Mouse (Mus musculus): ENCODE data around the gene Dnajb11. TPM values are rescaled to one million over a fixed set of nuclear protein-coding genes. Genes with fewer than 3 reads are reported as not detected.

The Dnajb11 gene
- polyA plus RNA-seq, 1 experiment = 5.1 TPM

GRCm38 (mm10) chr16:22845481-22845880 is 12.2 kb upstream of the Dnajb11 start:
- TF ChIP-seq TAL1 (IDR thresholded peaks at IDR 0.05; ENCODE audit: low read length) (no peak), GATA1 (IDR thresholded peaks at IDR 0.05; ENCODE audit: low read length) (no peak)
- H3K4me1 ChIP-seq (ENCODE audit: control insufficient read depth) = peaks cover 55% of the 10 kb centered on the region
- H3K9me3 ChIP-seq (ENCODE audit: control insufficient read depth, low read length) = no peaks in the 10 kb centered on the region
- peaks cover 83% of the 10 kb centered on the region for H3K36me3 ChIP-seq (ENCODE audit: control insufficient read depth)
- no peak overlapping the region for H3K4me3 ChIP-seq (replicated peaks)
- no peaks in the 10 kb centered on the region for H3K27me3 ChIP-seq (ENCODE audit: control insufficient read depth)

DNA sequence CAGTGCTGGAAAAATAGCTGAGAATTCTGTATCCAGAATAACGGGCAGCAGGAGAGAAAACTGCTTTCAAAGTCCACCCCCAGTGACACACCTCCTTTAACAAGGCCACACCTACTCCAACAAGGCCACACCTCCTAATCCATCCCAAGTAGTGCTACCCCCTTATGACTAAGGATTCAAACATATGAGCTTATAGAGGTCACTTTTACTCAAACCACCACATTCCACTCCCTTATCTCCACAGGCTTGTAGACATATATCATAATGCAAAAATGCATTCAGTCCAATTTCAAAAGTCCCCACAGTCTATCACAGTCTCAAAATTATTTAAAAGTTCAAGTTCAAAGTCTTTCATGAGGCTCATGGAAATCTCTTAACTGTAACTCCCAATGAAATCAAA is 10.0 kb upstream of the Dnajb11 start:
- no peak for TF ChIP-seq GATA1 (IDR thresholded peaks at IDR 0.05; ENCODE audit: low read length)
- no peak for TF ChIP-seq TAL1 (IDR thresholded peaks at IDR 0.05; ENCODE audit: low read length)
- peaks cover 71% of the 10 kb centered on the region for H3K4me1 ChIP-seq (ENCODE audit: control insufficient read depth)
- H3K4me3 ChIP-seq (replicated peaks) = no peak overlapping the region
- H3K9me3 ChIP-seq (ENCODE audit: control insufficient read depth, low read length) = no peaks in the 10 kb centered on the region
- no peaks in the 10 kb centered on the region for H3K27me3 ChIP-seq (ENCODE audit: control insufficient read depth)
- peaks cover 83% of the 10 kb centered on the region for H3K36me3 ChIP-seq (ENCODE audit: control insufficient read depth)

GRCm38 (mm10) chr16:22848331-22848730 is 9.3 kb upstream of the Dnajb11 start:
- no peaks in the 10 kb centered on the region for H3K9me3 ChIP-seq (ENCODE audit: control insufficient read depth, low read length)
- H3K36me3 ChIP-seq (ENCODE audit: control insufficient read depth) = peaks cover 86% of the 10 kb centered on the region
- H3K4me3 ChIP-seq (replicated peaks) = no peak overlapping the region
- H3K4me1 ChIP-seq (ENCODE audit: control insufficient read depth) = peaks cover 73% of the 10 kb centered on the region
- TF ChIP-seq GATA1 (IDR thresholded peaks at IDR 0.05; ENCODE audit: low read length) (no peak), TAL1 (IDR thresholded peaks at IDR 0.05; ENCODE audit: low read length) (no peak)
- no peaks in the 10 kb centered on the region for H3K27me3 ChIP-seq (ENCODE audit: control insufficient read depth)

GRCm38 (mm10) chr16:22852709-22853108 is 4.9 kb upstream of the Dnajb11 start:
- no peaks in the 10 kb centered on the region for H3K9me3 ChIP-seq (ENCODE audit: control insufficient read depth, low read length)
- H3K4me3 ChIP-seq (replicated peaks) = peak overlapping the region; percentile 69
- no peaks in the 10 kb centered on the region for H3K27me3 ChIP-seq (ENCODE audit: control insufficient read depth)
- H3K36me3 ChIP-seq (ENCODE audit: control insufficient read depth) = peaks cover 77% of the 10 kb centered on the region
- no peak for TF ChIP-seq GATA1 (IDR thresholded peaks at IDR 0.05; ENCODE audit: low read length)
- TF ChIP-seq TAL1 (IDR thresholded peaks at IDR 0.05; ENCODE audit: low read length) = no peak; the same call in 2 of the 3 replicates
- peaks cover 73% of the 10 kb centered on the region for H3K4me1 ChIP-seq (ENCODE audit: control insufficient read depth)

DNA sequence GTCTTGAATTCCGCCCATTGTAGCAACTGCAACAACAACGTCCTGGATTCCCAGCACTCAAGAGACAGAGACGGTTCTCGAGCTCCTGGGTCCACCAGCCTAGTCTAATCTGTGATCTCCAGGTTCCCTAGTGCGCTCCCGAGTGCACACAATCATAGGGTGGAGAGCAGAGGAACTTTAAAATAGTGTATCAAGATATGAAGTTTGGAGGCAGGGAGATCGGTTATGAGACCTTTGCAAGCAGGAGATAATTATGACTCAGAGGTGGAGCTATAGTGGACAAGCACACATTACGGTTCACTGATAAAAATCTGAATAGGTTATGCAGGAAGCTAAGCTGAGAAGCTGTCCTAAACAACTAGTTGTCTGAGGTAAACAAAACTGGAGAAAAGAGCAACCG is 872 bp upstream of the Dnajb11 start:
- TF ChIP-seq TAL1 (IDR thresholded peaks at IDR 0.05; ENCODE audit: low read length) (no peak), GATA1 (IDR thresholded peaks at IDR 0.05; ENCODE audit: low read length) (peak; percentile 65)
- peak overlapping the region; percentile 90 for H3K4me3 ChIP-seq (replicated peaks)
- H3K36me3 ChIP-seq (ENCODE audit: control insufficient read depth) = peaks cover 62% of the 10 kb centered on the region
- H3K4me1 ChIP-seq (ENCODE audit: control insufficient read depth) = peaks cover 71% of the 10 kb centered on the region
- no peaks in the 10 kb centered on the region for H3K27me3 ChIP-seq (ENCODE audit: control insufficient read depth)
- H3K9me3 ChIP-seq (ENCODE audit: control insufficient read depth, low read length) = no peaks in the 10 kb centered on the region

GRCm38 (mm10) chr16:22872397-22872796 is 14.8 kb downstream of the Dnajb11 start:
- Histone ChIP-seq H3K27me3 (ENCODE audit: control insufficient read depth) (no peaks in the 10 kb centered on the region), H3K4me3 (replicated peaks) (no peak overlapping the region), H3K36me3 (ENCODE audit: control insufficient read depth) (peaks cover 69% of the 10 kb centered on the region), H3K4me1 (ENCODE audit: control insufficient read depth) (no peaks in the 10 kb centered on the region), H3K9me3 (ENCODE audit: control insufficient read depth, low read length) (no peaks in the 10 kb centered on the region)
- no peak for TF ChIP-seq TAL1 (IDR thresholded peaks at IDR 0.05; ENCODE audit: low read length)

GRCm38 (mm10) chr16:22873369-22873768 is 15.7 kb downstream of the Dnajb11 start:
- Histone ChIP-seq H3K27me3 (ENCODE audit: control insufficient read depth) (no peaks in the 10 kb centered on the region), H3K9me3 (ENCODE audit: control insufficient read depth, low read length) (no peaks in the 10 kb centered on the region), H3K36me3 (ENCODE audit: control insufficient read depth) (peaks cover 59% of the 10 kb centered on the region), H3K4me3 (replicated peaks) (no peak overlapping the region), H3K4me1 (ENCODE audit: control insufficient read depth) (no peaks in the 10 kb centered on the region)
- TF ChIP-seq GATA1 (IDR thresholded peaks at IDR 0.05; ENCODE audit: low read length) (no peak), TAL1 (IDR thresholded peaks at IDR 0.05; ENCODE audit: low read length) (no peak)

GRCm38 (mm10) chr16:22876218-22877043 is 18.8 kb downstream of the Dnajb11 start:
- no peaks in the 10 kb centered on the region for H3K9me3 ChIP-seq (ENCODE audit: control insufficient read depth, low read length)
- H3K4me1 ChIP-seq (ENCODE audit: control insufficient read depth) = peaks cover 2% of the 10 kb centered on the region; the same call in 1 of the 2 replicates
- peaks cover 29% of the 10 kb centered on the region for H3K36me3 ChIP-seq (ENCODE audit: control insufficient read depth)
- TF ChIP-seq TAL1 (IDR thresholded peaks at IDR 0.05; ENCODE audit: low read length) = no peak
- no peak for TF ChIP-seq GATA1 (IDR thresholded peaks at IDR 0.05; ENCODE audit: low read length)
- H3K4me3 ChIP-seq (replicated peaks) = no peak overlapping the region
- peaks cover 2% of the 10 kb centered on the region; the same call in 1 of the 2 replicates for H3K27me3 ChIP-seq (ENCODE audit: control insufficient read depth)

- Histone ChIP-seq H3K27me3 (ENCODE audit: control insufficient read depth) (peaks cover 2% of the 10 kb centered on the region; the same call in 1 of the 2 replicates), H3K4me3 (replicated peaks) (no peak overlapping the region), H3K9me3 (ENCODE audit: control insufficient read depth, low read length) (no peaks in the 10 kb centered on the region), H3K4me1 (ENCODE audit: control insufficient read depth) (peaks cover 9% of the 10 kb centered on the region), H3K36me3 (ENCODE audit: control insufficient read depth) (peaks cover 15% of the 10 kb centered on the region)
- no peak for TF ChIP-seq TAL1 (IDR thresholded peaks at IDR 0.05; ENCODE audit: low read length)
- TF ChIP-seq GATA1 (IDR thresholded peaks at IDR 0.05; ENCODE audit: low read length) = no peak
These were observed 20.2 kb downstream of the Dnajb11 start for GRCm38 (mm10) chr16:22877660-22878390.
